Mouse (Mus musculus): Measurements from ENCODE around the gene Sec62.

Gene Sec62

GRCm38 (mm10) chr3:30792737-30793402, at the start of gene Sec62:
Gene Sec62, plus strand, starts transcription at chr3:30792875.
- peak; percentile 90 to 93 for DNase-seq

DNA sequence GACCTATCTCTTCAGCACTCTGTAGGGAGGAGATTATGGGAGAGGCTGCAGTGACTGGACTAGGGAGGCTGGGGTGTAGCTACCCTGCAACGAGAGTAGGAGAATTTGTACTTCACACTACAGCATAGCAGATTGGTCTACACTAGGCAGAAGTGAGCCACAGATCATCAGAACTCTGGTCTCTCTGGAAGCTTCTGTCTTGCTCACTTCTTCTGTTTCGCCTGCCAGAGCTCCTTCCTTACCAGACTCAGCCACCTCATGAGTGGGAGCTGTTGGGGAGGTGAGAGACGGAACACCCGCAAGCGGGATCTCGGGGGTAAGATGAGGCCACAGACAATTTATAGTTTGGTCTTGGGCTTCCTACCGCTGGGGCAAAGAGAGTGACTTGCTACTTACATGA, 49.8 kb upstream of the Sec62 start:
- no peak for DNase-seq

DNA sequence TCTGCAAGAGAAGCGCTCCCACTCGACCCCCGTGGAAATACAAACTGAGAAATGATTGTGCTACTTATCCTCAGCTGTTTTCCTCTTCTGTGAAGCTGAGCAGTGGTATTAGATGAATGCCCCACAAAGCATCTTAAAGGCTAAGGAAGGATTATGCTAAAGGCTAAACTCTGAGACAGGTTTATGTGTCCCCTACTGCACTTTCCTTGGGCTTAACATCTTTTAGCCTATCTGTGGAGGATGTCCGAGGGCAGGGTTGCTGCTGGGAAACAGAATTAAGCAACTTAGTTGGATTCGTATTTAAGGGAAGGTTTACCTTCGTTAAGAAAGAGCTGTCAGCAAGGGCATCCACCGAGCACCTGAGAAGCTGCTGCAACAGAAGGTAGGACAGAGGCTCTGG, 46.7 kb upstream of the Sec62 start, which contains the start of gene Samd7:
Gene Samd7, plus strand, starts transcription at position 288 of the 400 bp plus-strand sequence.
- no peak for DNase-seq

DNA sequence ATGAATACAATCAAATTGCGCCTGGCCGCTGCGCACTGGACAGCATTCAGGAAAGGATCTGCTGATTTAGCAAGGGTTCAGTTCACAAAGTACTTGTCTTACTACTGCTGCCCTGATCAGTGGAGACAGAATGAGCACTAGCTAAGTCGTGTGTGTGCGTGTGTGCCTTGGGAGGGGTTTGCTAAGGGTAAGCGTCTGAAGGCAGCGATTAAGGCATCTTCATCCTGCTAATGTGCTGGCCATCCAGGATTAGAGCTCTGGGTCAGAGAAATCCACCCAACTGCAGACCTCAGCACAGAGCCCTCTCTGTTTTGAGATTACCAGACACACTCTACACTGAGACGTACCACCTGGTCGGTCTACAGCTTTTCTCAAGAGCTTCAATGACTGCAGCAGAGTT, 44.4 kb upstream of the Sec62 start:
- DNase-seq = no peak

GRCm38 (mm10) chr3:30754696-30755095, 38.0 kb upstream of the Sec62 start:
- DNase-seq = no peak

- no peak for DNase-seq
These were observed 27.8 kb upstream of the Sec62 start for GRCm38 (mm10) chr3:30764877-30765276.

DNA sequence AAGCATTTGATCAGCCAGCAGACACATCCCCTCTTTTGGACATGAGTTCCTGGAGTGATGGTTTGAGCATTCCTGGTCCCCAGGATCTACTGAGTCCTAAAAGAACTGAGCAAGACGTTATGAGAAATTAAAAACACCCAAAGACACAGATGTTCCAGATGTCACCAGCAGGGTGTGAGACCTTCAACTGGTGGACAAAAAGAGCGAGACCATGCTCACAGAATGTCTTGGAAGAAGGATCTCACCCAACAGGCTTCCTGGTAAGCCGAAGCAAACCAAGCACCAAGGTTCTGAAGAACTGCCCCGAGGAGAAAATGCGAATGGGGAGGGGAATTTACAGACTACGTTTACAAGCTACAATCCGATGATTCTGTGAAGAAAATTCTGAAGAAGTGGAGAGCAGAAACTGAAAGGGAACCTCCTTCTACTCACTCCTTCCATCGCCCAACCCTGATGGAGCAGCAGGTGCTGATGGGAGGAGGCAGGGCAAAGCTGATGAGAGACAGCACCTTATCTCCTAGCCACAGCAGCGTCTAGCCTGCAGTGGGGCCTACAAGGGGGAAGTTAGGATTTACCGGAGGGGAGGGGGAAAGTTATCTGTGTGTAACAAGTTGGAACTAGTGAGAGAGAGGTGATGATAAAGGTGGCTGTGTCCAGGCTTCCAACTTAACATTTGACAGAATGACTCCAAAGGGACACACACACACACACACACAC, 27.2 kb upstream of the Sec62 start:
- DNase-seq = no peak

- DNase-seq = peak; percentile 84 to 91
These were observed 26.5 kb upstream of the Sec62 start for GRCm38 (mm10) chr3:30766177-30766576.

GRCm38 (mm10) chr3:30767271-30767670, 25.4 kb upstream of the Sec62 start:
- DNase-seq = no peak

DNA sequence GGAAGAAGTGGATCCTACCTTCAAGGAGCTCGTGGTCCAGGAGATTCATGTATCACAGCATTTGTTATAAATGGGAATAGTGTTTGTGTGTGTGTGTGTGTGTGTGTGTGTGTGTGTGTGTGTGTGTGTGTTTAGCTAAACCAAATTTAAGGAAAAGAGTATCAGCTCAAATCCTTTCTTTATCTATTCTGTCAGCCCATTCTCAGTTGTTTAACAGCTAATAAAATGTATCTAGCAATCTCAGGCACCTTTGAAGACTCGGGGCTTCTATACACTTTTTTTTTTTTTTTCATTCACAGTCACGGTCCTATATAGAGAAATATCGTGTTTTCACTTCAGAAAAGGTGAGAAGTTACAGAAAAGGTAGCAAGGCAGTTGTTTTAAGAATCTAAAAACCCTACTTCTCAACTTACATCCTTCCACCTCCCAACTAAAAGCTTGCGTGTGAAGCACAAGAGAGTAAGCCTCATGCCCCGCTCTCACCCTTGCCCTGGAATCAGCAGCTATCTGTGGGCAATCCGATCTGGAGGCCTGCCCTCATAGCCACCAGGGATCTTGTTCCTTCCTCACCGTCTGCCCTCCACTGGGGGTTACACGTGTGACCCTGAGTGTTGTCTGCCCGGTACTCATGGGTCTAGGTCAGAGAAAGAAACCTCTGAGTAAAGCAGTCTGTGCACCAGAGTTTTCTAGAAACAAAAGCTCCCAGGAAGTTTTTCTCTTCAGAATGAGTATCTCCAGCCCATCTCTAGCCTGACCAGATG, 22.7 kb upstream of the Sec62 start:
- DNase-seq = no peak

DNA sequence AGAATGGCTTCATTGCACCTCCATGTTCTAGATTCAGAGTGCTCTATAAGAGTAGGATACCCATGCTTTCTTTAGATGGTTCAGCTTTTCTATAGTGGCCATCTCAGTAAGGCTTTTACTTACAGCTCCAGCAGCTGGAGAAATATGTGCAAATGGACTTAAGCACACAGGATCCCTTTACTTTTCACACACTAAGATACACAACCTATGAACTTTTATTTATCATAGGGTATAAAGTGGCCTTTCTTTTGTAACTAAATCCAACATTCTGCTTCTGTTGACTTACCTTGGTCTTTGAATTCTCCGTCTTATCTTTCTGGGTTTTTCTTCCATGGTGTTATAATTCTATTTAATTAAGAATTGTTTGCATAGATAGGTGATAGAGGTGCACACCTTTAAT, 21.1 kb upstream of the Sec62 start:
- no peak for DNase-seq

DNA sequence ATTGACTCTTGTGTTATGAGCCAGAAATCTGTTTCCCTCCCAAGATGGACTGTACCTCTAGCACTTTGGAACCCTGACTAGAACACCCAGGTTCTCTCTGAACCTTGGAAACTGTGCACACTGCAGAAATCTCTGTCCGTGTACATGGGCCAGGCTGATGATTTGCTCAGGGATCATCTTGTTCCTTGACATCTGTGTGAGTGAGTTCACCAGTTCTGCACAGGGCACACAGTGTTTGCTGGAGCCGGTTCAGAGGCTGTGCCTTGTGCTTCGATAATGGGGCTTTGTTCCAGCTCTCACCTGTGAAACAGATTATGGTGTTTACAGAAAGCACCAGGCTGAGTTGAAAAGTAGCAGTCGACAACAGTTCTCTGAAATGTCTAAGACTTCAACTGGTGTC, 20.0 kb upstream of the Sec62 start:
- DNase-seq = peak; percentile 46 to 80

DNA sequence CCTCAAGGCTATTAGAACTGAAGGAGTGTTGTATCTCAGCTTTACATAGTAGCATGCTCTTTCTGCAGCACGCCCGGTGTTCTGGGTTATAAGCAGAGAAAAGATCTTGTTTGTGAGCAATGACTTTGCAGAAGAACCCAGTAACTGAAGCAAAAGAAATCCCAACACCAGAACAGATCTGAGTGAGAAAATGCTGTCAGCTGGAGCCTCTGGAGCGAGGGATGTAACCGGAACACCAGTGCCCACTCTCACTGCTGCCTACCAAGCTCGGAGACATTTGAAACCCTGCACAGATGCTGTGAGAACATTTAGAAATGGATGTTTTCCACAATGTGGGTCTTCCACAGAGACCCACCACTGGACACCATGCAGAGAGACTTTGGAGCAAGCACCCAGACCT, 18.0 kb upstream of the Sec62 start:
- no peak for DNase-seq

GRCm38 (mm10) chr3:30777984-30778383, 14.7 kb upstream of the Sec62 start:
- DNase-seq = no peak

DNA sequence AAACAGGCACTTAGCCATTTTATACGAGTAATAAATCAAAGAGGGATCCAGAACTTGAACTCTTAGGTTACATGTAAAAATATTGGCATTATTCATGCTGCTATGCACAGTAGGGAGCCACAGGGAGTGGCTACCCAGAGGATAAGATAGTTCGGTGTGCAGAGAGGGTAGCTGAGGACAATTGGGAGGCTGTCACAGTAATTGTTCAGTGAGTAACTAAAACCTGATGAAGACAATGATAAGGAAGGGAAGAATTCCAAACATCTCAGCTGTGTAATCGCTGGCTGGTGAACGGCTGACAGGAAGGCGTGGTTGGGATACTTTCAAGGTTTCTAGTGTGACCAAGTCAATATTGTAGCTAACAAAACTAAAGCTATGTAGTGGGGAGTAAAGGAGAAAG, 4.1 kb upstream of the Sec62 start:
- DNase-seq = no peak

DNA sequence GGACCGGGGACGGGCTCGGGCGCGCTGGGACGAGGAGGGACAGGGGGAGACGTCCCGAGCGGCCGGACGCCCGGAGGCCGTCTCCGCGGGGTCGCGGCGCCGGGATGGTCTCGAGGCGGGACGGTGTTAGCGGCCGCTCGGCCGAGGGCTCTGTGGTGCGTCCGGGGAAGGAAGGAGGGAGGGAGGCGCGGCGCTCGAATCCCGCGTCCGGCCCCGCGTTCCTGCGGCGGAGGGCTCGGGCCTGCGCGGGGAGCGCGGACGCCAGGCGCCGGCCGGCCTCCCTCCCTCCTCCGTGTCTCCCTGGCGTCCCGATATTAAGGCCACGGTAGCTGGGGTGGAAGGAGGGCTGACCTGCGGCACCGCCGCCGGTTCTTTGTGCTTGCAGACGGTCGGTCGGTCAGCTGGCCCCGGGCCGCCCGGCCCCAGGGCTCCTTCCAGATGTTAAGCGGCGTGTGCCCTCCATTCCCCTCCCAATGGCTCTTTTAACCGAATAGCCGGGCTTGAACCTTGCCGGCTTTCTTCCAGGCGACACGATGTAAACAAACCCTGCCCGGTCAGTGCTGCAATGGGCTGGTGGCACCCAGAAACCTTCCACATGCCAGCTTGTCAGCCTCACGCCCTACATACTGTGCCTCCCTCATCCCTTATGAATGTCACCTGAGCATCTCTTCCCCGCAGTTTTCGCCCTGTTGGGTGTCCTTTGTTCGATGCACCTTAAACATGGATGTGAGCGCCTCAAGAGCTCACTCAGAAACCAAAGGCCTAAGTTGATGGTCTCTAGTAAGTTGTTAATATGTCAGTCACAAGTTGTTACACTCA, 937 bp downstream of the Sec62 start:
- DNase-seq = peak; percentile 37 to 44

DNA sequence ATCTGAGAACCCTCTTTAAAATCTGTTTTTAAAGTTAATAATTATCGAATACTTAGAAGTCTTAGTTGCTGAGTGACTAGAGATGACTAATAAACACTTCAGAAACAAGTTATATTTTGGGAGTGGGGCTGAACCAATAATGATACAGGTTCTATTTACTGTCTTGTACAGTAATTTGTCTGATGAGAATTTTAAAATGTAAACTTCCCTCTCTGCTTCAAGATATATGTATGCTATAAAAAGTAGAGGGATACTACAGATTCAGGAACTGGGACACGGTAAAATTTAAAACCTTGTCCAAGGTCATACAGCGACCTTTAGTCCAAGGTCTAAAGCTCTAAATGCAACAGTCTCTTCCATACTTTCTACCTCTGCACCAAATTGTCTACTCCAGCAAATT, 9.5 kb downstream of the Sec62 start:
- peak in 1 of 2 experiments; percentile 47 for DNase-seq

DNA sequence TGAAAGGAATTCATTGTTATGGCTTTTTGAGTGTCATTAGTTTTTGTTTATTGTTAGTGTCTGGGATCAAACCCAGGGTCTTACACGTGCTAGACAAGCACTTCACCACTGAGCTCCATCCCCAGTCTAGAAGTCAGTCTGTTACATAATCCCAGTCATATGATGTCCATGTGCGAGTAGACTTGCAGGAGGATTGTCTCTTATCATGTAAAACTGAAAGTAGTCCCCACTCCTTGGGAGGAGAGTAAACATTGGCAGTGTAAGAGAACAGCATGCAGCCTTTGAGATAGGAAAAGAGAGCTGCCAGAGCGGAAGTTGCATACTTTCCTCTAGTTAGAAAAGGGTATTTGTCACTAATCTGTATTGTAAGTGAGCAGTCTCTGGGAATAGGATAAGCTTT, 20.2 kb downstream of the Sec62 start:
- peak in 1 of 2 experiments; percentile 47 for DNase-seq

GRCm38 (mm10) chr3:30818630-30819125, 26.0 kb downstream of the Sec62 start:
- DNase-seq = no peak

- DNase-seq = no peak
These were observed 29.5 kb downstream of the Sec62 start for GRCm38 (mm10) chr3:30822163-30822562.

DNA sequence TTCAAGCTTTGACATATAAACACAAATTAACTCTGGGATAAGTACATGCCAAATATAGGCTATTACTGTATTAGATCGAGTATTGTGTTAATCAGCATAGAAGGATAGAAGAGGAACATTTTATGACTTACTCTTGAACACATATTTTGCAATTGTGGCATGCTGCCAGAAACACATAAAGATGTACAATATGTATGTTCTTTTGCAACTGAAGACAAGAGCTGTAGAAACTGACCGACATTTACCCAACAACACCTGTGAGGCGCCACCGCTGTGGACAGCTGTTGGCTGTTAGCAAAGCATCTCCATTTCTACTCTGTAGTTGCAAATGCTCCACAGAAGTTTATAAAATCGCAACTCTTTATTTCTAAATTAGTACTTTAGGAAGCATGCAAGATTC, 33.4 kb downstream of the Sec62 start:
- no peak for DNase-seq

DNA sequence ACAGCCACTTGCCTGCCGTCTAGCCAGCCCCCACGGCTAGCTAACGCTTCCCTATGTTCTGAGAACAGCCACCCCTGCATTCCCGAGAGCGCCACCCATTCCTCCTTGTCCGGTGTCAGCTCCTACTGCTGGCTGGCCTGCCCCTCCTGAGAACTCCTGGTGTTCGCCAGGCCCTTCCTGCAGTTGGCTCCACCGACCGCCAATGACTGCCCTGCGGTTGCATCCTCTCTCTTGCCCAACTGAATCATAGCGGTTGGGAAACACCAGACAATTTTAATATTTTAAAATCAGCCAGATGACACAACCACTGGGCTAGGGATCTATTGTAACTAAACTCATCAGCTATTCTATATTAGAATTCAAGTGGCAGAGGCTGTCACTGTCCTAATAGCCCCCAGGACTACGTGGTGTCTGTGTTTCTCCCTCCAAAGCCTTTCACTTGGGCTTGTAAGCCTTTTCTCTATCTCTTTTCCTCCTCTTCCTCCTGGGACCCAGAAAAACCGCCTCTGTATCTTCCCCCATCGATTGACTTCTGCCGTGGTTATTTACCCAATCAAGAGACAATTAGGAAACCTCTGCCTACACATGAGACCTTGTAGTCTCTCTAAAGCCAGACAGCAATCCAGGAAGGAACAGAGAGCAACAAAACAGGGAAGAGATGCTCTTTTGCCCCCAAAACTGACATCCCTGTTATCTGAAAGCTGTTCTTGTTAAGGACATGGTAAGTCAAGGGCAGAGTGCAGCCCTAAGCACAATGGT, 39.4 kb downstream of the Sec62 start:
- no peak for DNase-seq

Measured in kidney, adult 8-10 months (tissue).